Mouse (Mus musculus) splenic B cell, adult 2 months (primary cell): ENCODE data around the gene Otulin.

Experiments used
- DNase-seq: peaks from one replicate; pipeline ENCODE4 v3.0.0-alpha.2; 2011; ENCODE audit warnings: low read depth, low spot score
- H3K27me3 ChIP-seq: 2 replicates; pipeline ENCODE4 v1.6.1; 2012; ENCODE audit warnings: mild to moderate bottlenecking, low read length, moderate library complexity, mixed read lengths; ENCODE audit not compliant: control insufficient read depth, poor library complexity, insufficient read depth, severe bottlenecking
- H3K36me3 ChIP-seq: 2 replicates; pipeline ENCODE4 v1.6.1; 2012; ENCODE audit warnings: mild to moderate bottlenecking, low read length, moderate library complexity, mixed read lengths; ENCODE audit not compliant: control insufficient read depth, poor library complexity, insufficient read depth, severe bottlenecking

The Otulin gene

DNA sequence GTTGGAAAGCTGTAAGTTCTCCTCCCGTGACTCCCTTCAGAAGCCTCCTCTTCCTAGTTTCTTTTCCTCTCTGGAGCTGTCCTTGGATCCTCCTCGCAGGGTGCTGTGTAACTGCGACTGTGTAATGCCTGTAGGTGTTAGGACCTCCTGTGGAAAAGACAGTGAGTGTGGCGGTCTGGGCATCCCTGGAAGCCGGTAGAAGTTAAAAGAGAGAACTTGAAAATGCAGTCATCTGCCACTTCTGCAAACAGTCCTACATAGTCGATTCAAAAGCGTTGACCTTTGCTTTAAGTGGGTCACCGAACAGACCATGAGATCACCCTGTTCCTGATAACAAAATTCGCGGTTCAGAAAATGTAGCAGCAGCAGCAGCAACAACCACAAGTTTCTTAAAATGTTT, 137.0 kb downstream of the Otulin start:
- DNase-seq = no peak
- Histone ChIP-seq H3K27me3 (no peaks in the 10 kb centered on the region), H3K36me3 (no peaks in the 10 kb centered on the region)

DNA sequence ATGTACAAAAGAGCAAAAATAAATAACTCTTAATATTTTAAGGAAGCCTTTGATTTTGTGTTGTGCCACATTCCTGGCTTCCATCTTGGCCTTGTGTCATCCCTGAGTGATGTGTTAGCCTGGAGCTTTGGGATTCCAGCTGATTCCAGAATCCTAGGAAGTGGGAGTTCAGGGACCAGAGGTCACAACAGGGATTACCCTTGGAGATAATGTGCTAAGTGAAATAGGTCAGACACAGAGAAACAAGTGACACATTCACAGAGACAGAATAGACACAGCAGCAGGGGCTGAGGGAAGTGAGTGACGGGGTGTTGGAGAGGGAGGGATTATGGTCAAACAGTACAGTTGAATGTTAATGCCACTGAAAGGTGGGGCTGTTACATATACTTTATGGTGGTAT, 137.8 kb downstream of the Otulin start:
- no peaks in the 10 kb centered on the region for H3K27me3 ChIP-seq
- no peaks in the 10 kb centered on the region for H3K36me3 ChIP-seq
- DNase-seq = no peak
